Mouse (Mus musculus) erythroblast, embryonic 14.5 days (primary cell): Measurements from ENCODE around the gene Tnrc6c.

Experiments used
- GATA1 ChIP-seq: IDR thresholded peaks from 2 replicates; pipeline ENCODE4 v1.6.1; 2012; ENCODE audit warnings: low read length, inconsistent platforms, mixed read lengths
- TAL1 ChIP-seq: IDR thresholded peaks from 3 replicates; pipeline ENCODE4 v1.6.1; 2012; ENCODE audit warnings: low read length, inconsistent platforms, mixed read lengths

DNA sequence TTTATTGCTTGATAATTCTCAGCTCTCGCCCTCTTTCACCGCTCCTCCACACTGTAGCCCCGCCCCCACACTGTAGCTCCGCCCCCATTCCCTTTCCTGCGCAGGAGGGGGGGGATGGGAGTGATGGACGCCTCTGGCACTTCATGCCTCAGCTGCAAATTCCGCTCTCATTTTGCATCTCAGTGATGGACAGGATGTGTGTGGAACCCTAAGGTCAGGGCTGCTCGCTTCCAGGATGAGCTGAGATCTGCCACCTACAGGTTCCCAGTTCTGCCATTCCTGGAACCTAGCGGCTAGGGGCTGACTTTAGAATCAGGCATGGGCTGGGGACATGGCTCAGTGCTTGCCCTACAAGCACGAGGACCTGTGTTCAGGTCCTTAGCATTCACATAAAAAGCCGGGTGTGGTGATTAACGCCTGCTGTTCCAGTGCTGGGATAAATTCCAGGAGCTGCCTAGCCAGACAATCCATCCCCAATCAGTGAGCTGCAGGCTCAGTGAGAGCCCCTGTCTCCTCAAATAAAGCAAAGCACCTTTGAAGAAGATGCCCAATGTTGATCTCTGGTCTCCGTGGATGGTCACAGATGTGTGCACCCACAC, 47.4 kb upstream of the Tnrc6c start:
- TF ChIP-seq GATA1 = no peak
- TF ChIP-seq TAL1 = no peak
